Mouse (Mus musculus) midbrain, postnatal 0 days (tissue): ENCODE measurements around the gene Cst12. TPM values are rescaled to one million over a fixed set of nuclear protein-coding genes. Genes with fewer than 3 reads are reported as not detected.
"Not testable (repeated sequence)": the region's sequence is repeated elsewhere in the genome, so short reads cannot be mapped to it uniquely, and the experiment has no call there.

Experiments
- ATAC-seq: fragments of 200-750 bp; cut with Nextera tagmentation; 2 replicates; pipeline ENCODE4 v1.8.0; 2017; ENCODE audit warnings: moderate number of reproducible peaks, mild to moderate bottlenecking, moderate TSS enrichment, moderate library complexity; ENCODE audit not compliant: low FRiP score
- DNase-seq: peaks from one replicate; pipeline ENCODE4 v3.0.0-alpha.2; 2015; ENCODE audit warnings: low spot score
- H3K27ac ChIP-seq: fragments of 300-500 bp; sonication (generic); 2 replicates; pipeline ENCODE4 v1.5.1; 2014; ENCODE audit warnings: low read depth, mild to moderate bottlenecking, low read length, mixed read lengths
- H3K27me3 ChIP-seq: fragments of 300-500 bp; sonication (generic); 2 replicates; pipeline ENCODE4 v1.6.1; 2014; ENCODE audit warnings: low read length, control low read depth, mixed read lengths; ENCODE audit not compliant: insufficient read depth
- H3K36me3 ChIP-seq: fragments of 300-500 bp; sonication (generic); 2 replicates; pipeline ENCODE4 v1.6.1; 2014; ENCODE audit warnings: low read length, control low read depth, mixed read lengths; ENCODE audit not compliant: insufficient read depth
- H3K4me1 ChIP-seq: fragments of 300-500 bp; sonication (generic); 2 replicates; pipeline ENCODE4 v1.6.1; 2014; ENCODE audit warnings: mild to moderate bottlenecking, control low read depth, antibody characterized with exemption, low read length, mixed read lengths; ENCODE audit not compliant: insufficient read depth
- H3K4me2 ChIP-seq: fragments of 300-500 bp; sonication (generic); 2 replicates; pipeline ENCODE4 v1.6.1; 2014; ENCODE audit warnings: low read depth, mild to moderate bottlenecking, low read length, mixed read lengths; ENCODE audit not compliant: poor library complexity, severe bottlenecking
- H3K4me3 ChIP-seq: fragments of 300-500 bp; sonication (generic); 2 replicates; pipeline ENCODE4 v1.5.1; 2014; ENCODE audit warnings: low read depth, mild to moderate bottlenecking, low read length, moderate library complexity
- H3K9ac ChIP-seq: fragments of 300-500 bp; sonication (generic); replicated peaks from 2 replicates; pipeline ENCODE4 v1.6.1; 2014; ENCODE audit warnings: mild to moderate bottlenecking, low read length, moderate library complexity, mixed read lengths; ENCODE audit not compliant: poor library complexity, severe bottlenecking
- H3K9me3 ChIP-seq: fragments of 300-500 bp; sonication (generic); 2 replicates; pipeline ENCODE4 v1.6.1; 2016; ENCODE audit warnings: low read length, control low read depth
- CTCF ChIP-seq: IDR thresholded peaks from 2 replicates; pipeline ENCODE4 v1.5.1; 2016; ENCODE audit warnings: antibody characterized with exemption, mild to moderate bottlenecking
- WGBS: fragments of 180-500 bp; shearing (Covaris S2); extraction: QIAGEN DNeasy Blood & Tissue Kit; methylation state at CpG from one replicate; pipeline ENCODE4 v1.1.7; 2014; 5-methylcytosine and 5-hydroxymethylcytosine counted together
- polyA plus RNA-seq: library from polyadenylated mRNA; unstranded; fragments of >200 nt; fragmentation: Nextera tagmentation; extraction: Ambion mirVana; gene quantifications from 2 replicates; pipeline ENCODE4 v1.2.1, GENCODE M21; 2015
- total RNA-seq: library from RNA; depleted of rRNA; stranded (reverse); fragments of >200 nt; gene quantifications from 2 replicates; pipeline ENCODE4 v1.2.3, GENCODE M21; 2014

Gene Cst12
- total and polyA plus RNA-seq, 2 experiments from 2014 or later: not detected

DNA sequence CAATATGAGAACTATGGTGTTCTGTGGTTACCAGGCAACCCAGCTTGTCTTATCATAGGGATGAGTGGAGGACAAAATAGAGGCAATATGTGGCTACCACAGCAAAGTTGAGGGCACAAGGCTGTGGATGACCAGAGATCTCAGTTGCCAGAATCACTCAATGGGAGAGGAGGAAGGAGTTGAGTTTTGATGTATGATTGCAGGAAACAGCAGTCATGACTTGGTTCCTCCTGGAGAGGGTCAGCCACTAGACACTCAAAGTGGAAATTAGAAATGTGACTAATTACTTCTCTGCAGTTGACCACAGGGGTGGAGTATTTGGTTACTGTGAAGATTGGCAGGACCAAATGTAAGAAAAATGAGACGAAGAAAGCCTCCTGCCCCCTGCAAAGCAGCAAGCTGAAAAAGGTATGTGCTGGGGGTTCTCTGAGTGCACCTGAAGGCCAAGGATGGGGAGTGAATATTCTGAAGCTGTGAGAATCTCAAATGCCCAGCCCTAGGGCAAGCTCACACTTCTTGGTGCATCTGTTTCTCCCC, 34.8 kb upstream of the Cst12 start:
- no peak overlapping the region for H3K4me2 ChIP-seq
- H3K36me3 ChIP-seq: no peaks in the 10 kb centered on the region
- no peak overlapping the region for H3K4me3 ChIP-seq
- no peak for TF ChIP-seq CTCF
- ATAC-seq: no peak
- H3K9me3 ChIP-seq: no peaks in the 10 kb centered on the region
- no peaks in the 10 kb centered on the region for H3K27me3 ChIP-seq
- DNase-seq: no peak
- no peaks in the 10 kb centered on the region for H3K4me1 ChIP-seq
- 63% methylated on average over 1 of the region's 1 CpGs for WGBS
- H3K9ac ChIP-seq: no peak overlapping the region
- H3K27ac ChIP-seq: no peak overlapping the region

DNA sequence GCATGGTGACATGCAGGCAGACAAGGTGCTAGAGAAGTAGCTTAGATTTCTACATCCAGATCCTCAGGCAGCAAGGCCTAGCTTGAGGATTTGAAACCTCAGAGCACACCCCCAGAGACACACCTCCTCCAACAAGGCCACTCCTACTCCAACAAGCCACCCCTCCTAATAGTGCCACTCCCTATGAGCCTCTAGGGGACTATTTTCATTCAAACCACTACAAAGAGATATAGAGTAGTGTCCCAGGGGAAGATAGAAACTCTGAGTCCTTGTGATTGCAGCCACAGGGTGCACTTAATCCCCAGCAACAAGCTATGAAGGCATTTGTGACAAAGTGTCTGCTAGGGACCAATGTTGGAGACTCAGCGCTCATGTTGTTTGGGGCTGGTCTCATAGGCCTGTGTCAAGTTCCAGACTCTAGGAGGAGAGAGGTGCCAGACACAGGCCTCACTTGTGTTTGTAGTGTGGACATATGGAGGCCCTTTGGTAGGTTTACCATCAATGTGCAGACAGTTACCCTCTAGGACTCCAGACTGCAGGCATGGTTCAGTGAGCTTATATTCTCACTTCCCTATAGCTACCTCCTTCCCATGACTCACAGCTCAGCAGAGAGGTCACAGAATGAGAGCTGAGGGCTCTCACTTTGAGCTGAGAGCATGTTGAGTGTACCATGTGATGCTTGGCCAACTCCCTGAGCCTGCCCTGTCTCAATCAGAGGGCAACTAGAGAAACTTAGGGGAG, 25.3 kb upstream of the Cst12 start:
- DNase-seq (no peak), ATAC-seq (no peak)
- H3K4me2 ChIP-seq: no peak overlapping the region
- H3K36me3 ChIP-seq: no peaks in the 10 kb centered on the region
- H3K9ac ChIP-seq: no peak overlapping the region
- H3K4me3 ChIP-seq: no peak overlapping the region
- no peaks in the 10 kb centered on the region for H3K9me3 ChIP-seq
- H3K27me3 ChIP-seq: no peaks in the 10 kb centered on the region
- no peaks in the 10 kb centered on the region for H3K4me1 ChIP-seq
- 96% methylated on average over 1 of the region's 1 CpGs for WGBS
- H3K27ac ChIP-seq: no peak overlapping the region
- TF ChIP-seq CTCF: no peak

DNA sequence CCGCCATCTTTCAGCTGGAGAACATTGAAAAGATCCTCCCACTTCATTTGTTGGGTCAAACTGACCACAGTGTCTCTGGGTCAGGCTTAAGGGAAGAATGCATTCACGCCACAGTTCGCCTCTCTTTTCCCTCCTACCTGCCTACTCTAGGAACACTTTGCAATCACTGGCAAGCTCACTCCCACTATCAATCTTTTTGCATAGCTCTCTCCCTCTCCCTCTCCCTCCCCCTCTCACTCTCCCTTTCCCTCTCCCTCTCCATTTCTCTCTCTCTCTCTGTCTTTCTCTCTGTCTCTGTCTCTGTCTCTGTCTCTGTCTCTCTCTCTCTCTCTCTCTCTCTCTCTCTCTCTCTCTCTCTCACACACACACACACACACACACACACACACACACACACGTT, 17.8 kb upstream of the Cst12 start, which contains the start of gene Cst11:
Gene Cst11, minus strand, starts transcription at position 101 of the 400 bp plus-strand sequence.
- H3K27ac ChIP-seq, H3K9ac ChIP-seq, DNase-seq, H3K36me3 ChIP-seq, H3K27me3 ChIP-seq, H3K9me3 ChIP-seq, ATAC-seq, H3K4me2 ChIP-seq, H3K4me3 ChIP-seq, H3K4me1 ChIP-seq: not testable (repeated sequence)
- WGBS: 86% methylated on average over 4 of the region's 4 CpGs

DNA sequence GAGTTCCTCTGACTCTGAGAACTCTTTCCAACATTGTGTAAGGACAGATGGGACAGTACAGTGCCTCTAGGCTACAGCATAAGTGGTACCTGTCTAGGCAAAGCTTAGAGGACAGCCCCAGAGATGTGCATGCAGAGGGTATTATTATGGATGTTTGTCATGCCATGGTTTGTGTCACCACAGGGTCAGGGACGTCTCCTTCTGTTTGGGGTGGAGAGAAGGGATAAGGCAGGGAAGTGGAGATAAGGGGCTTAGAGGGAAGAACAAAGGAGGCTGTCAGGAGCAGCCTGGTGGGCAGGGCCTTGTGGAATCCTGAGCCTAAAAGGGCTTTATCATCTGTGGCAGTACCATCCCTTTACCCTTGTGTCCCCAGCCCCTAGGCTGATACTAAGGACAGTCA, 7.5 kb upstream of the Cst12 start, which contains the start of gene 8030411F24Rik:
Gene 8030411F24Rik, plus strand, starts transcription at position 301 of the 400 bp plus-strand sequence.
- Histone ChIP-seq H3K4me1 (no peaks in the 10 kb centered on the region), H3K9me3 (no peaks in the 10 kb centered on the region), H3K36me3 (no peaks in the 10 kb centered on the region), H3K9ac (no peak within 1 kb of the TSS), H3K27ac (no peak within 1 kb of the TSS), H3K4me2 (no peak within 1 kb of the TSS), H3K27me3 (no peaks in the 10 kb centered on the region), H3K4me3 (no peak within 1 kb of the TSS)
- TF ChIP-seq CTCF: no peak
- WGBS: 0% methylated on average over 1 of the region's 1 CpGs
- DNase-seq (no peak), ATAC-seq (0 out of 2 replicates have a peak, but pooled peaks have one; percentile 13)

DNA sequence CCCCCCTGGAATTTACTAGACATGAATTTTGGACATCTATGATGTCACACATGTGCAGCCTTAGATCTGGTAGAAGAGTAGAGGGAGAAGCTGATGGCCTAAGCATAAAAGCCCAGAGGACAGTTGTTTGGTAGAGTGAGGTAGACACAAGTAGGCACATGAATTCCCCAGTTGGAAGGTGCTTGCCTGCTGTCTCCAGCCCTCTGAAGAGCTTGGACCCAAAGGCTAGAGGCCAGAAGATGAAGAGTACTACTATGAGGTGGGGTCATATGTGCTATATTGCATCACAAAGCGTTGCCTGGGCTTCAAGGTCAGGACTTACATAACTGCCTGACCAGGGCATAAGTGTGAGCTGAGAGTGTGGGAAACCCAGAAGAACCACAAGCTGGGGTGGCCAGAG, 9.3 kb downstream of the Cst12 start, which contains the start of gene Cst8:
Gene Cst8, plus strand, starts transcription at position 301 of the 400 bp plus-strand sequence.
- no peaks in the 10 kb centered on the region for H3K9me3 ChIP-seq
- H3K4me3 ChIP-seq: no peak within 1 kb of the TSS
- H3K4me1 ChIP-seq: no peaks in the 10 kb centered on the region
- H3K4me2 ChIP-seq: no peak within 1 kb of the TSS
- no peaks in the 10 kb centered on the region for H3K27me3 ChIP-seq
- TF ChIP-seq CTCF: no peak
- H3K36me3 ChIP-seq: no peaks in the 10 kb centered on the region
- no peak within 1 kb of the TSS for H3K27ac ChIP-seq
- ATAC-seq: no peak
- DNase-seq: no peak
- no peak within 1 kb of the TSS for H3K9ac ChIP-seq
- WGBS: 93% methylated on average over 1 of the region's 1 CpGs

DNA sequence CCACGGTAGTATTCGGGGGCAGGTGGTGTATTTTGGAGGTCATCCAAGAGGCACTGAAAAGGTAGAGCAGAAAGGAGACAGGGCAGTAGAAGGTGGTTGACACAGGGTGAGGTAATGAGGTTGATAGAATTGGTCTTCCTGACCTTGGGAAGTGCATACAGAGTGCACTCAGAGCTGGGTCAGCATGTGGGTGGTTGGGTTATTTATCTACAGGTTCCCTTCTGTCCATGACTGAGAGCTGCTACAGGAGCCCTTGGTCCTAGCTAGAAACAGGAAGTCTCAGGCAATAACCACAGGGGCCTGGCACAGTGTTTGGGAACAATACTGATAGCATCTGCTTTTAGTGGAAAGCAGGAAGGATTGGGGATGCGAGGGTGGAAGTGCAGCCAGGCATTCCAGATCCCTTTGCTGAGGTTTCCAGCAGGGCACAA, 12.3 kb downstream of the Cst12 start:
- no peaks in the 10 kb centered on the region for H3K4me1 ChIP-seq
- DNase-seq: no peak
- H3K4me3 ChIP-seq: no peak overlapping the region
- H3K4me2 ChIP-seq: no peak overlapping the region
- H3K9me3 ChIP-seq: no peaks in the 10 kb centered on the region
- no peak overlapping the region for H3K9ac ChIP-seq
- no peak overlapping the region for H3K27ac ChIP-seq
- H3K36me3 ChIP-seq: no peaks in the 10 kb centered on the region
- 79% methylated on average over 3 of the region's 3 CpGs for WGBS
- no peaks in the 10 kb centered on the region for H3K27me3 ChIP-seq
- TF ChIP-seq CTCF: no peak
- no peak for ATAC-seq
